Mouse (Mus musculus) liver, embryonic 14.5 days (tissue): Measurements from ENCODE around the gene Trmt61a. TPM values are rescaled to one million over a fixed set of nuclear protein-coding genes. Genes with fewer than 3 reads are reported as not detected.

Source experiments
- ATAC-seq: fragments of 200-750 bp; cut with Nextera tagmentation; 2 replicates; pipeline ENCODE4 v1.8.0; 2017; ENCODE audit warnings: moderate number of reproducible peaks, mild to moderate bottlenecking, moderate library complexity; ENCODE audit not compliant: insufficient read depth
- DNase-seq, 3 experiments: peaks; one replicate each; pipeline ENCODE4 v3.0.0-alpha.2; 2012 to 2013; ENCODE audit warnings: low read depth in 3 of 3, low spot score in 3 of 3
- H3K27ac ChIP-seq: fragments of 300-500 bp; sonication (generic); 2 replicates; pipeline ENCODE4 v1.5.1; 2014; ENCODE audit warnings: moderate library complexity, mild to moderate bottlenecking, control low read depth, inconsistent platforms
- H3K27me3 ChIP-seq: fragments of 300-500 bp; sonication (generic); 2 replicates; pipeline ENCODE4 v1.6.1; 2014; ENCODE audit warnings: mild to moderate bottlenecking, low read length, moderate library complexity; ENCODE audit not compliant: control insufficient read depth, insufficient read depth
- H3K36me3 ChIP-seq: fragments of 300-500 bp; sonication (generic); replicated peaks from 2 replicates; pipeline ENCODE4 v1.6.1; 2014; ENCODE audit warnings: low read depth; ENCODE audit not compliant: control insufficient read depth, insufficient read depth
- H3K4me1 ChIP-seq, 2 experiments: fragments of 200-500 bp in 1 of 2; fragments of 300-500 bp in 1 of 2; sonication (generic) in 1 of 2; replicated peaks; 2 replicates each; pipeline ENCODE4 v1.6.1; 2012 to 2014; ENCODE audit warnings: antibody characterized with exemption in 1 of 2, inconsistent platforms in 1 of 2, low read length in 1 of 2; ENCODE audit not compliant: control insufficient read depth in 2 of 2, insufficient read depth in 2 of 2
- H3K4me2 ChIP-seq: fragments of 300-500 bp; sonication (generic); 2 replicates; pipeline ENCODE4 v1.6.1; 2014; ENCODE audit warnings: low read depth, mild to moderate bottlenecking, control low read depth, moderate library complexity
- H3K4me3 ChIP-seq, 2 experiments: fragments of 200-500 bp in 1 of 2; fragments of 300-500 bp in 1 of 2; sonication (generic) in 1 of 2; 2 replicates each; pipeline ENCODE4 v1.5.1; 2012 to 2014; ENCODE audit warnings: low read depth in 2 of 2, low read length in 2 of 2, mild to moderate bottlenecking in 2 of 2, control low read depth in 1 of 2, inconsistent platforms in 1 of 2, moderate library complexity in 1 of 2; ENCODE audit not compliant: insufficient read depth in 1 of 2
- H3K9ac ChIP-seq: fragments of 300-500 bp; sonication (generic); replicated peaks from 2 replicates; pipeline ENCODE4 v1.6.1; 2014; ENCODE audit warnings: mild to moderate bottlenecking, control low read depth, moderate library complexity
- H3K9me3 ChIP-seq: fragments of 300-500 bp; sonication (generic); 2 replicates; pipeline ENCODE4 v1.6.1; 2016; ENCODE audit warnings: low read length, mixed read lengths; ENCODE audit not compliant: control insufficient read depth
- CTCF ChIP-seq: IDR thresholded peaks from 2 replicates; pipeline ENCODE4 v1.5.1; 2016; ENCODE audit warnings: antibody characterized with exemption, low read depth, control low read depth
- EP300 ChIP-seq: IDR thresholded peaks from 2 replicates; pipeline ENCODE4 v1.6.1; 2016; ENCODE audit warnings: antibody characterized with exemption, low read depth
- WGBS: fragments of 180-500 bp; shearing (Covaris S2); extraction: QIAGEN DNeasy Blood & Tissue Kit; methylation state at CpG from one replicate; pipeline ENCODE4 v1.1.7; 2014; ENCODE audit not compliant: insufficient replicate concordance; 5-methylcytosine and 5-hydroxymethylcytosine counted together
- polyA plus RNA-seq, 2 experiments: library from polyadenylated mRNA; depleted of rRNA in 1 of 2; stranded (reverse) in 1 of 2; unstranded in 1 of 2; fragments of >200 nt; fragmentation: Nextera tagmentation in 1 of 2; extraction: Ambion mirVana in 1 of 2; gene quantifications; 2 replicates each; pipeline versions ENCODE4 v1.2.1 to v1.2.3; 2012 to 2014

The Trmt61a gene
- polyA plus RNA-seq, 2 experiments, result 3.3 to 19.3 TPM

- DNase-seq, result no peak
- H3K27ac ChIP-seq, result no peak overlapping the region
These were observed 1.1 kb downstream of the Trmt61a start for GRCm38 (mm10) chr12:111678997-111679396.

GRCm38 (mm10) chr12:111680661-111681060 lies 2.8 kb downstream of the Trmt61a start:
- Histone ChIP-seq H3K9ac (no peak overlapping the region), H3K4me1 (peaks cover 8 to 9% of the 10 kb centered on the region in 2 experiments; a peak in 3 of 4 replicates), H3K36me3 (no peaks in the 10 kb centered on the region), H3K4me2 (no peak overlapping the region), H3K27ac (no peak overlapping the region), H3K9me3 (no peaks in the 10 kb centered on the region), H3K4me3 (no peak overlapping the region), H3K27me3 (no peaks in the 10 kb centered on the region)
- TF ChIP-seq EP300 (no peak), CTCF (no peak)
- 86% methylated on average over 13 of the region's 13 CpGs for WGBS
- ATAC-seq (no peak), DNase-seq (no peak)

More at GRCm38 (mm10) chr12:111678997-111679396, 1.1 kb downstream of the Trmt61a start:
- Histone ChIP-seq H3K27me3 (peaks cover 4% of the 10 kb centered on the region), H3K4me1 (peaks cover 8 to 12% of the 10 kb centered on the region in 2 experiments; a peak in 3 of 4 replicates), H3K4me3 (peak overlapping the region; percentile 91 to 96), H3K9me3 (no peaks in the 10 kb centered on the region), H3K36me3 (no peaks in the 10 kb centered on the region), H3K9ac (peak overlapping the region; percentile 85), H3K4me2 (peak overlapping the region; percentile 96)
- ATAC-seq, result no peak
- 16% methylated on average over 7 of the region's 7 CpGs for WGBS
- TF ChIP-seq CTCF, result no peak
- TF ChIP-seq EP300, result no peak

- no peak for DNase-seq
- Histone ChIP-seq H3K36me3 (no peaks in the 10 kb centered on the region), H3K4me3 (no peak overlapping the region), H3K4me2 (no peak overlapping the region), H3K9ac (no peak overlapping the region), H3K9me3 (no peaks in the 10 kb centered on the region), H3K27me3 (no peaks in the 10 kb centered on the region), H3K27ac (no peak overlapping the region), H3K4me1 (peaks cover 8 to 9% of the 10 kb centered on the region in 2 experiments; a peak in 3 of 4 replicates)
- ATAC-seq, result no peak
- 66% methylated on average over 8 of the region's 8 CpGs for WGBS
- no peak for TF ChIP-seq CTCF
- no peak for TF ChIP-seq EP300
These were observed 3.4 kb downstream of the Trmt61a start for GRCm38 (mm10) chr12:111681305-111681704.

- ATAC-seq, result no peak
- Histone ChIP-seq H3K36me3 (no peaks in the 10 kb centered on the region), H3K4me3 (no peak overlapping the region), H3K9me3 (no peaks in the 10 kb centered on the region), H3K4me1 (peaks cover 8 to 9% of the 10 kb centered on the region in 2 experiments; a peak in 3 of 4 replicates), H3K4me2 (no peak overlapping the region), H3K27me3 (no peaks in the 10 kb centered on the region), H3K9ac (no peak overlapping the region), H3K27ac (no peak overlapping the region)
- WGBS, result 66% methylated on average over 5 of the region's 5 CpGs
- TF ChIP-seq CTCF (no peak), EP300 (no peak)
- DNase-seq, result no peak
These were observed 4.1 kb downstream of the Trmt61a start for GRCm38 (mm10) chr12:111682003-111682402.

- DNase-seq (no peak), ATAC-seq (no peak)
- Histone ChIP-seq H3K36me3 (no peaks in the 10 kb centered on the region), H3K9ac (no peak overlapping the region), H3K4me3 (no peak overlapping the region), H3K4me1 (peaks cover 3 to 4% of the 10 kb centered on the region in 2 experiments; a peak in 1 of 4 replicates), H3K4me2 (no peak overlapping the region), H3K27me3 (no peaks in the 10 kb centered on the region), H3K9me3 (no peaks in the 10 kb centered on the region), H3K27ac (no peak overlapping the region)
- 65% methylated on average over 5 of the region's 5 CpGs for WGBS
- TF ChIP-seq EP300 (no peak), CTCF (no peak)
These were observed 4.9 kb downstream of the Trmt61a start for GRCm38 (mm10) chr12:111682806-111683205.
